Mouse (Mus musculus) spleen, postnatal 36 days (tissue): ENCODE data around the gene Itga1.

Experiments
- DNase-seq, 2 experiments: peaks; one replicate each; pipeline ENCODE4 v3.0.0; 2022; ENCODE audit warnings: low spot score in 2 of 2, mixed read lengths in 1 of 2

Gene Itga1

DNA sequence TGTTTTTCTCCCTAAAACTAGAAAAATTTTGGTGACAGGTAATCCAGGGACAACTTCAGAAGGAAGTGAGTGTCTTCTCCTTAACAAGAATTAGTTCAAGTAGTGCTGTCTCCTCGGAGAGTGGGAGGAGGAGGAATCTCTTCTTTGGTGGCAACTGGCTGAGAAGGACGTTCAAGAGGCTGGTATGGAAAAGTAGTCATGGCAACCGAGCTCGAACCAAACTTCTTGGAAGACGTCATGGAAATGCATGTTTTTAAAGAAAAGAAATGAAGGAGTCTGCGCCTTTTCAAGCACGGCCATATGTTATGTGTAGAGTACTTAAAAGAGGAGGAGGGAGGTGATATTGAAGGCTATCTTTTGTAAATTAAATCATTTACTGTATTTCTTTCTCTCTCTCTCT lies 49.2 kb downstream of the Itga1 start:
- no peak for DNase-seq

GRCm38 (mm10) chr13:115050660-115051559 lies 50.9 kb downstream of the Itga1 start:
- no peak for DNase-seq

DNA sequence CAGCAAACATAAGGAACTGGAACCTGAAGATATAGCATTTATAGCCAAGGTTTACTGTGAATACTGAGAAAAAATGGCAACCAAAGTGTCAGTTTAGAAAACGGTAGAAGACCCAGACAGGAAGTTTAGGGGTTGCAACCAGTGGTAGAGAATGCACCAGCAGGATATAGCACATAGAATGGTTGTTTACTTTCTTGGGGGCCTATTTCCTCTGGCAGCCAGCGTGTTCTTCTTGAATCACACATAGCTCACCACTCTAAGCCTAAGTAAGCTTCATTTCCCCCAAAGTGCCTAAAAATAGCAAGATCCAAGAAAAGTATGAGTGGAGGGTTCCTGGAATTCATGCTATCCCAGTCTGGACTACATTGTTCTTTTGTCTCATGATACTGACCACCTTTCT lies 59.1 kb downstream of the Itga1 start:
- no peak for DNase-seq

- no peak for DNase-seq
These were observed 64.5 kb downstream of the Itga1 start for GRCm38 (mm10) chr13:115037304-115037703.

- no peak for DNase-seq
These were observed 66.4 kb downstream of the Itga1 start for GRCm38 (mm10) chr13:115035387-115035786.

DNA sequence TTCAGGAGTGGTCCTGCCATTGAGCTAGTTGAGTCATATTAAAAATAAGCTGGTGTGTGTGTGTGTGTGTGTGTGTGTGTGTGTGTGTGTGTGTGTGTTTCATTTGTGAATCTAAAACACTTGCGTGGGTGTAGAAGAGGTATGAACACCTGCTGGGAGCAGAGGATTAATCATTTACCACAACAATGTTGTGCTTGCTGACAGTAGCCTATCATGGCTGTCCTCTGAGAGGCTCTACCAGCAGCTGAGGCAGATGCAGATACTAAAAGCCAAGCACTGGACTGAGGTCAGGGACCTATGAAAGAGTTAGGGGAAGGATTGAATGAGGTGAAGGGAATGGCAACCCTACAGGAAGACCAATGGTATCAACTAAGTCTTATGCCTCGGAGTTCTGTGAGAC lies 68.6 kb downstream of the Itga1 start:
- no peak for DNase-seq

GRCm38 (mm10) chr13:115031177-115032000 lies 70.4 kb downstream of the Itga1 start:
- DNase-seq, result no peak

DNA sequence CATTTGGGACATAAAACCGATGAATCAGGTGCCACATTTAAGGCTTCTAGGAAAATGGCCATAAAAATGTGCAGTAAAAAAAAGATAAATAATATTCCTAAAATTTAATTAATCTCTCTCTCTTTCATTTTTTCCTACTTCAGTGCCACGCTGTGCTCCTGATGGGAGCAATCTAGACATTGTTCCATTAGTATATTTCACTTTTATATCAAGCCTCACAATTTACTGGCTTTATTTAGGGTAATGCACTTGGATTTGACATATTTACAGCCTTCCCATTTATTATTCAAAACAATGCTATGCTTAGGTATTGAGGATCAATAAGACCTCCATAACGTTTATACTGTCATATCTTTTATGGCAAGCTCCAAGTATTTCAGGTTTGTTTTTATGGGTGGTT lies 76.4 kb downstream of the Itga1 start:
- no peak for DNase-seq

DNA sequence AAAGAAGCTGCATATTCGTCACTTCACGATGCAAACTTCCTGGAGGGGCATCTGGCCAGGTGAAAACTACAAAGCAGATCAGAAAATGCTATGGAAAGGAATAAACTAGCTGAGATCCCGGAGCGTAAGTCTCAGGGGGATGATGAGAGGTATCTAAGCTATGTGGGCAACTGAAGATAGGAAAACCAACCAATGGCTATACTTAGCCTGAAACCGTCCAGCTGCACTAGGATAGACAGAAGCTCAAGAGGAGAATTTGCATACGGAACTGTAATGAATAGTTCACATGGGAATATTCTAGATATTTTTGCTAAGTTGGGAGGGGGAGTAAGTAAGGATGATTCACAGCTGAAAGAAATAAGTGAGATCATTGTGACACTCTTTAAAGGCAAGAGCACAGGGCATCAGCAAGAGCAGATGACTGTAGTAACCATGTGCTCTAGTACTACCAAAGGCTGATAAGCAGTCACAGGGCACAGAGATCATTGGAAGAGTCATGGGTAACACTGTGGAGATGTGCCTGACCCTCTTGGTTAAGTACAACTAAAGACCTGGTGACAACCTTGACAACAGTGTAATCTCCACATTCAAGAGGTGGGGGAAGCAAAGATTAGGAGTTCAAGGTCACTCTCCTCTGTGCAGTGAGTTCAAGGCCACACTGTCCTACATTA lies 79.5 kb downstream of the Itga1 start:
- DNase-seq, result no peak

GRCm38 (mm10) chr13:115021411-115021810 lies 80.4 kb downstream of the Itga1 start:
- no peak for DNase-seq

GRCm38 (mm10) chr13:115020727-115021126 lies 81.0 kb downstream of the Itga1 start:
- DNase-seq, result no peak

DNA sequence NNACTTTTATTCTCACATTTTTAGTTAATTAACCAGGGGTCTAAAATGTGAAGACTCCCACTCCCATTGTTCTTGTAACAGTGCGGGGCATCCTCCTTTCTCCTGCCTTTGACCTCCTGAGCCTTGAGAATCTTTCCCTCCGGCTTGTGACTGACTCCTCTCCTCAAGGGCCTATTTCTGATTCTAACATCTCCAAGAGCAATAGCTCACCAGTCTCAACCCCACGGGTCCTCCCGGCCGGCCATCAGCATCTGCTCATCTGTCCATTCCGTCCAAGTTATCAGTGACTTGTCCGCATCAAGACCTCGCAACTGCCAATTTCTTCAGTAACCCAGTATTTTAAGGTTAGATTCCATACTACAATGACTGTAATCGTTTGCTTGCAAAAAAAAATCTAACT lies 84.2 kb downstream of the Itga1 start:
- DNase-seq, result no peak

GRCm38 (mm10) chr13:115011547-115011946 lies 90.2 kb downstream of the Itga1 start:
- DNase-seq, result no peak

- no peak for DNase-seq
These were observed 95.4 kb downstream of the Itga1 start for GRCm38 (mm10) chr13:115006213-115006835.

DNA sequence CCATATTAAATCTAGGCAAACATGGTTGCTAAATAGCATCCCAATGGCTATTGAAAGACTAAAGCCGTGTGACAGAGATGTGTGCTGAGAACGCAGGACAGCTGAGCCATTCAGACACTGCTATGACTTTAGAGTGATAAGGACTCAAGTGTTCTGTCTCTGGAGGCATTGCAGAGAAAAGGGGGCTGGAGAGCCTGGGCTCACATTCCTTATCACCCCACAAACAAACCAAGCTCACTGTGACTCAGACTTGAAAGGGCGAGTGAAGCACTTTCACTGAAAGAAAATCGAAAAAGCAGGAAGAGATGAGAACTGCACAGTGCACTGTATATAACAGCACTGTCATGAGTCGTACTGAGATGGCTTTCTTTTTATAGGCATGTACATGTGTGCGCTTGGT lies 96.4 kb downstream of the Itga1 start:
- no peak for DNase-seq

GRCm38 (mm10) chr13:115003444-115004053 lies 98.2 kb downstream of the Itga1 start:
- no peak for DNase-seq

DNA sequence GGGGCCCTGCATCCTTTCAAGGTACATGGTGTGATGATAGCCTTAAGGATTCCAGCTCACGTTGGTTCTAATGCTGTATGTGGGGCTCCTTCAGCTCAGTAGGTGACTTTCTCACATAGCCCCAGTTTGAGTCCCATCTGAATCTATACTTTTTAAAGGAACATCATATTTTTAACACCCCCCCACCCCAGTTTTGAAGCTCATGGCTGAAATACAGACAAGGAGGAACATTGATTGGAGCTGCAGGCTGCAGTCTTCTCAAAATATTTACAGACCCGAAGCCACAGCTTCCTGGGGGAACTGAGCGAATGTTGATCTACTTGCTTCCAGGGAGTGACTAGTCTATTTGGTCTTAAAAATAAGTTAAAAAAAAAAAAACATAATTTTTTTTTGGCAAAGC lies 98.9 kb downstream of the Itga1 start:
- no peak for DNase-seq

- DNase-seq, result no peak
These were observed 99.6 kb downstream of the Itga1 start for GRCm38 (mm10) chr13:115002155-115002554.

DNA sequence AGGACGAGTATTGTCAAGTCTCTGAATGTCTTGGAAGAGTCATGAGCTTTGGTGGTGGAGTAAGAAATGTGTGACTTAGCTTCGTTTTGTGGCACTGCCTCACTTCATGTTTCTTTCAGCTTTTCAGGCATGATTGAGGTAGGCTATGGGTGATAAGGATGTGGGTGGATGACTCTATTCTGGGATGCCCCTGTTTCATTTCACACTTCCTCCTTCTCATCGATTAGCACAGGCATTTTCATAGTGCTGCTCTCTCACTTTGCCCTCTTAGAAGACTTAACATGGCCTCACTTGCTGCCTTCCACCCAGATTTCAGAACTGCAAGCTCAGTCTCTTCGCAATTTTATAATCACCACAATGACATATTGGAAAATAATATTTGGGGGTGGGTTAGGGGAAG lies 102.2 kb downstream of the Itga1 start:
- peak; percentile 22 to 25 for DNase-seq

DNA sequence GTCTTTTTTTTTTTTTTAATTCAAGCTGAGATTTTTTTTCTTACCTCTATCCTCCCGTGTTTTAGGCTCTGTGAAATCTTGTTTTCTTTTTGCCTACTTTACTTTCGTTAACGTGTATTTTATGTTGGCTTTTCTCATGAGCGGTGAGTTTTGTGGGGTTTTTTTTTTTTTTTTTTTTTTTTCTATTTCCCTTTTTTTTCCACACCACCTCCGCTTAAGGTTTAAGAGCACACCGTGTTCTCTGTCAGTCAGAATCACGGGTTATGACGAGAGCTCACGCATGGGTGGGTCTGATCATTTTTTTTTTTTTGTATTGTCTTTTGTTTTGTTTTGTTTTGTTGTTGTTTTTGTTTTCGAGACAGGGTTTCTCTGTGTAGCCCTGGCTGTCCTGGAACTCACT lies 103.7 kb downstream of the Itga1 start:
- no peak for DNase-seq

DNA sequence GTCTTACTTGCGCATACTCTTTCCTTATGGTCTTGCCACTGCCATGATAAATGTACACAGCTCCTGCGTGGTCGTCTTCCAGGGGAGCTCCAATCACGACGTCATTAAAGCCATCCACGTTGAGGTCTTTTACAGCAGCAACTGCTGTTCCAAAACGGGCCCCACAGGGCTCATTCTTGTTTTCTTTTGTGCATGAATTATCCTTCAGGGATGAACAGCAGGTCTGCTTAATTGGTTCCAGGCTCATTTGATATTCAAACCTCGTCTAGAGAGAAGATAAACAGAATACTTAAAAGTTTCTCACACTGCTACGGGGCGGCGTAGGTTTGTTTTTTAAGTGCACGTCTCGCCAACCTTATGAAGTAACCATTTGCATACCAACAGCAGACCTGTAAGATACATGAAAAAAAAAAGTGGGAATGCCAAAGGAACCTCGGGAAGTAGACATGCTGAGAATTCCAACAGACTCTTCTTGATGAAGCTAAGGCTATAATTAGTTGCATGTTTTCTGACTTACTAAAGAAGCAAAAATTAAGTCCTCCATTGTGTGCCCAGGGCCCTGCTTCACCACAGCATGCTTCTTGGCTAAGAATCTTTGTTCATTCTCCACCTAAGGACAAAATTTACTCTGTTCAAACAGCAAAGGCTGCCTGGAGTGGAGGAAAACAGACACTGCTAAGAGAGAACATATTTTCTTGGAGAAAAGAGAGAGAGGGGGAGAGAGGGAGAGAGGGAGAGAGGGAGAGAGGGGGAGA lies 109.3 kb downstream of the Itga1 start:
- DNase-seq, result no peak
